Mouse (Mus musculus): Measurements from ENCODE around the gene Cdh4.

Cdh4 gene

DNA sequence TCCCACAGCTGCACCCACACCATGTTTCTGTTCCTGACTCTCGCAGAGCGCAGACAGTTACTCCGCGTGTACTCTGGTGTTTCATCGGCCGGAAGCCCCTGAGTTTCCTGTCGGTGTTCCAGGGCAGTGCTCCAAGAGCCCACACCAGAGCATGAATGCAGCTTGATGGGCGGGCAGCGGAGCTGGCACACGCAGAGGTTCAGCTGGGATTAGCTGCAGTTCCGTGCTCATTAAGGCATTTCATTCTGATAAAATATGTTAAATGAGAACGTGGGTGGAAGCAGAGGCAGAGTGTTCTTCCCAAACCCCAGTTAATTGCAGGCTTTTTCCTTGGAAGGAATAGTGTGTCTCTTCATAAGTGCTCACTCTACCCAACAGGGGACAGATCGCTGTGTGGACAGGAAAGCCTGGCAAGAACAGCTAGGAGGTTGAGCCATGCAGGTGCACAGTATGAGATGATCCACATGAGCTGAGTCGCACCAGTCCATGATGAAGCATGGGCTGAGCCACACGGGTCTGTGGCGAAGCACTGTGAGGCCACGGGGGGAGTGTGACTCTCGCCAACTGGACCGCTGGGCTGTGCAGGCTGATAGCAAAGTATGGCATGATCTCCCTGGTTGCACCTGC, 357.8 kb downstream of the Cdh4 start:
- DNase-seq, result no peak

DNA sequence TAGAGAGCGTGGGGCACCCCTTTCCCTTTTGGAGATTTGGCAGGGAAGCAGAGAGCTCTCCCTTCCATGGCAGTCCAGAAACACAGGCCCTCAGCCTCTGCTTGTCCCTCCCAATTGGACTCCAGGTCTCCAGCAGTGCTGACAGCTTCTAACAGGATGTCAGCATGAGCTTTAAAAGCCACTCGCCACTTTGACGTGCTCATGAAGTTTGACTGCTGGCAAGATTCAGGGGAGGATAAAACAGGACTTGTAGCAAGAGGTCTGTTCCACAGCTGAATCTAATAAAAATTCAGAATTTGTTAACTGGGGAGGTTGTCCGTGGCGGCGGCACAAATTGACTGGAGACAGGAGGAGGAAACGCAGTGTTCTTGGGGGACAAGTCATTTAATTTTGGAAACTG, 358.8 kb downstream of the Cdh4 start:
- DNase-seq, result no peak

DNA sequence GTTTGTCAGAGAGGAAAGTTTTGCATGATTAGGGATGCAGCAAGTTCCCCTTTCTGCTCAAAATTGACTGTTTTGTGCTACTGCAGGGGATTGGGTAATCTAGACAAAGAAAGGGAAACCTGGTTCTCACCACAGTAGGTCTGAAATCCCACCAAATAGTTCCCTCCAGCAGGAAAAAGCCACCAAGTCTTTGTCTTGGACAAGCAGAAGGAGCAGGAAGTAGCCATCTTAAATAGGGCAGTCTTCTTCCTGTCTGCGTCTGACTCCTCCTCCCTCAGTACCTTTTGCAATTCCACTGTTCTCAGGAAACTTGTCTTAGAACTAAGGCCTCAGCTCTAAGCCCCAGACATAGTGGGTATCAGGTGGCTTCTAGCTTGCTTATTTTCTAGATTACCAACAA, 360.2 kb downstream of the Cdh4 start:
- no peak for DNase-seq

DNA sequence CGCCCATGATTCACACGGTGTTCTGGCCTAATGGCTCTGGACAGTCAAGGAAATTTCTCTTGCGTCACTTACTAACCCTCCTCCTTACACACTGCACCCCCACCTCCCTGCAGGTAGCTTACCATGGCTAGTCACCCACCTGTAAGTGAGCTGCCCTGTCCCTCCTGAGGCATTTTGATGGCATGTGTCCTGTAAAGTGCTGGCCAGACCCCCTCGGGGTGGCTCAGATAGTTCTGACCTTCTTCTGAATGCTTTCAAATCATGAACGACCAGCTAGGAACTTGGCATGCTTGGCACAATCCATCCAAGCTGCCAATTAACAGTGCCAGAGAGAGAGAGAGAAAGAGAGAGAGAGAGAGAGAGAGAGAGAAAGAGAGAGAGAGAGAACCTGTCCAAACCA, 368.9 kb downstream of the Cdh4 start:
- DNase-seq, result no peak

DNA sequence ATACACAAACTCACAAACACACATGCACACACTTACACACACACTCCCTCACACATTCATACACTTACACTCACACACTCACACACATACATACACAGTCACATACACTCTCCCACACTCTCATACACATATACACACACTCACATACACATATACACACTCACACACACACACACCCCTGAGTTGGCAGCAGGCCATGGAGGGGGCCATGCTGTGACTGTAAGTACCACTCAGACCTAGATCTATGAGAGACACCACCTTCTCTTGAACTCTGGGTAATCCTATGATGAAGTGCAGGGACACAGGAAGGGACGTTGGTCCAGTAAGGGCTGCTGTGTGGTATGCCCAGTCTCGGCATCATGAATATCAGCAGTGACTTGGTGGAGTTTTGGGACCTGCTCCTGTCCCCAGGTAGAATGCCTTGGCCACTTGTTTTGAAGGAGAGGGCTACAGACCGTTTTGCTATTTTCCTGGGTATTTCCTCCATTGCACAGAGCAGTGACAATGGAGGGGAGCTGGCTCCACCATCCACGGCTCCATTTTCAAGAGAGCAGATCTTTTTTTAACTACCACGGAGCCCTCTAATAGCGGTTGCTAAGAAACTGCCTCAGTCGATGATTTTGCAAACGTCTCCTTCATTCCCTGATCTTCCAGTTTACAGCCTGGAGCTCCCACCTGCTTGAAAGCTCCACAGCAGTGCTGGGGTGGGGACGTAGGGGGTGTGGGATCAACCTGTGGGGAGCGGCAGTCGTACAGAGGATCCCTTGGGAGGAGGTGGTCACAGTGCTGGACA, 371.0 kb downstream of the Cdh4 start:
- DNase-seq, result no peak

DNA sequence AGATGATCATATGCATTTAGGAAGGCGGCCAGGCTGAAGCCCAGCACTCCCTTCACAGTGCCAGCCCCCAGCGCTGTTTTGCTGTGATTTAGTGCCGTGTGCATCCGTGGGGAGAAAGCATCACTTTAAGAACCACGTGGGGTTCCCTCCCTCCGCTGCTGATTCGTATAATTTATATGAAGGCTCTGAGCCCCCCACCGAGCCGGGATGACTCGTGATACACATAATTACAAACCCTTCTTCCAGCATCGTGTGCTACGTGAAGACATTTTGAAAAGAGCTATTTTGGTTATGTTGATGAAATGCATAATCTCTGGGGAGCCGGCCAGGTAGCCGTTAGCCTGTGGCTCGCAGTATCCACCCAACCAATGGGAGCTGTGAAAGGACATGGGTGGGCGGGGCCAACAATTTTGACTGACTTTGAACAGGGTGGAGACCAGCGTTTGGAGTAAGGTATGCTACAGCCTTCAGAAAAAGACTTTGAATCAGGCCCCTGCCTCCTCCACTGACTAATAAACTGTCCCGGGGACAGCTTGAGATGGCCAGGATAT, 382.6 kb downstream of the Cdh4 start:
- DNase-seq, result no peak

DNA sequence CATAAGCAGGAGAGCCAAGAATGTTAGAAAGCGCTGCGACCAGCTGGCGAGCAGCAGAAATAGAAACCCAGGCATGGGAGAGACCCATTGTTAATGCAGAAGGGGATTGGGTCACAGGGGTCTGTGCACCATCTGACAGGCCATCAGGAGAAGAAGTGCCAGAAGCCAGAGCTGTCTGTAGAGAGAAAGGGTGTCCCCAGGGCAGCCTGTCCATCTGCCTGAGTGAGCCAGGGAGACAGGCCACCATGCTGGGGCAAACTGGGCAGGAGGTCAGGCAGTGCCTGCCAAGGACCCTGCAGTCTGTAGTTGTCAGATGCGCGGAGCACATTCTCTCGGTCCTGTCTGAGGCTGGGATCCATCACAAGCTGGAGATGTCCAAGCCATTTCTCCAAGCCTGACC, 386.7 kb downstream of the Cdh4 start:
- no peak for DNase-seq

DNA sequence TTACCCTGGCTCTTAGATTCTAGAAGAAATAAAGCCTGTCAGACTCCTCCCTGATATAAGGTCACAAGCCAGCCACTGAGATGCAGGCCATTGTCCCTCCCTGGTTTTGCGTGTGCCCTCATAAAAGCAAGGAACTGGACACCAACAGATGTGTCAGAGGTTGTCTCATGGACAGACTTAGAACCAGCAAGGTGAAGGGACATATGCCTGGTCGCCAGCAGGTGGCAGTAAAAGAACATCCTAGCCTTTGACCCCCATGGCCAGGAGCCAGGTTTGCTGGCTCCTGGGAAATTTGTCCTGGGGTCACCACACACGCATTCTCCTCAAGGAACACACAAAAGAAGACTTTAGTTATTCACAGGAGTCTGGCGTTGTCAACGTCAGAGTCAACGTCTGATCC, 387.7 kb downstream of the Cdh4 start:
- peak in 1 of 2 experiments; percentile 5 for DNase-seq

DNA sequence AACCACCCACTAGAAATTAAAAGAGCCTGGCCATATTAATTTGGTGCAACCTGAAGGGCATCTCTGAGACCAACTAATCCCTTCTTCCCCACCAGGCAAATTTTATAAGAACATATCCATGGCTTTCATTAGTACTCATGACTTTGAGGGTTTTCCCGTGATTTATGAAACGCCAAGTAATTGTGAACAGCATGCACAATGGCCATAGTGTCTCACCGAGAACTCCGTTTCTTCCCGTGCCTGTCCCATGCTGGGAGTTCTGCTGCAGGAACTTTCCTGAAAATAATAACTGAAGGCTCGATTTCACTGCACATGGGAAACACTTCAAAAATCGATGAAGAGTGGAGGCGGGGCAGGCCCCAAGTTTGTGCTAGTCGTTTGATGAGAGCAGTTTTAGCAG, 392.7 kb downstream of the Cdh4 start:
- DNase-seq, result no peak

DNA sequence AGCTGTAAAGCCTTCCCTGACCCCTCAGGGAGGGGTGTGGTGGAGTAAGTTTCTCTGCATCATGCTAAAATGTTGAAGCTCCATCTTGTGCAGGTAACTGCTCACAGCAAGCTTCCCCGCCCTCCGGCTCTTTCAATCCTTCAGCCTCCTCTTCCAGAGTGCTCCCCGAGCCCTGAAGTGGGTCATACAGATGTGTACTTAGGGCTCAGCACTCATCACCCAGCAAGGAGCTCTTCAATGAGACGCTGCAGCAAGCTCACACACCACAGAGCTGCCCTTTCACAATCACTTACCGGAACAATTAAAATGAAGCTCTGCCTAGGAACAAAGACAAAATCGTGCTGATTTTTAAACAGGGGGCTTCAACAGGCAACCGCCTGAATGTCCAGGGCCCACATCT, 393.3 kb downstream of the Cdh4 start:
- peak in 1 of 2 experiments; percentile 4 for DNase-seq

DNA sequence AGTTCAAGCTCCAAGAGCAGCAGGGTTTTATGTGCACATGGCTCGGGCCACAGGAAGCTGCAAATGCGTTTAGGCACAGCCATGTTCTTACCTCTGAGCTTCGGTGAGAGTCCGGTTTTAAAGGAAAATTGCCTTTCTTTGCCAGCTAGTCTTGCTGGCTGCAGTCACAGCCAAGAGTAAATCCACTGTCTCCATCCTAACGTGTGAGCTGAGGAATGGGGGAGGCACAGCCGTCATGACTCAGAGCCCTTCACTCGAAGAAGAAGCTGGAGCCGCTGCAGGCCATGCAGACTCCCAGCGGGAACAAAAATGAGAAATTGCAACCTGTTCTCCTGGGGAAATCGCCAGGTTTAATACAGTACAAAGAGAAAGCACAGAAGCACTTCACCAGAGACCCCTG, 395.0 kb downstream of the Cdh4 start:
- DNase-seq, result no peak

DNA sequence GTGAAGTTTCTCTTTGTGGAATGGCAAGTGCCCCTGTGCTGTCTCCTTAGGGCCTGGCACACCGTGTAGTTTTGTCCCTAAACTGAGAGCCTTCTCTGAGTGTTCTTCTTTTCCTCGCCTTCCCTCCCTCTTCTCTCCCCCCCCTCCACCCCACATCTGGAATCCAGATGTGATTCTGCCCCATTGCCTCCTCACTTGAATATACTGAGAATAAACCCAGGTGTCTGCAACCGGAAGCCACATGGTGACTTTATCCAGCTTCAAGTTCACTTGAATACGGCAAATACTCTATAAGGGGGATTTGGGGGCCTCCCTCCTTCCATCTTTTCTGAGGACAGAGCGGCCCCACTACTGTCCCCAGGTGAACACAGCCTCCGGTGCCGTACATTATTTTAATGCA, 395.8 kb downstream of the Cdh4 start:
- DNase-seq, result no peak

DNA sequence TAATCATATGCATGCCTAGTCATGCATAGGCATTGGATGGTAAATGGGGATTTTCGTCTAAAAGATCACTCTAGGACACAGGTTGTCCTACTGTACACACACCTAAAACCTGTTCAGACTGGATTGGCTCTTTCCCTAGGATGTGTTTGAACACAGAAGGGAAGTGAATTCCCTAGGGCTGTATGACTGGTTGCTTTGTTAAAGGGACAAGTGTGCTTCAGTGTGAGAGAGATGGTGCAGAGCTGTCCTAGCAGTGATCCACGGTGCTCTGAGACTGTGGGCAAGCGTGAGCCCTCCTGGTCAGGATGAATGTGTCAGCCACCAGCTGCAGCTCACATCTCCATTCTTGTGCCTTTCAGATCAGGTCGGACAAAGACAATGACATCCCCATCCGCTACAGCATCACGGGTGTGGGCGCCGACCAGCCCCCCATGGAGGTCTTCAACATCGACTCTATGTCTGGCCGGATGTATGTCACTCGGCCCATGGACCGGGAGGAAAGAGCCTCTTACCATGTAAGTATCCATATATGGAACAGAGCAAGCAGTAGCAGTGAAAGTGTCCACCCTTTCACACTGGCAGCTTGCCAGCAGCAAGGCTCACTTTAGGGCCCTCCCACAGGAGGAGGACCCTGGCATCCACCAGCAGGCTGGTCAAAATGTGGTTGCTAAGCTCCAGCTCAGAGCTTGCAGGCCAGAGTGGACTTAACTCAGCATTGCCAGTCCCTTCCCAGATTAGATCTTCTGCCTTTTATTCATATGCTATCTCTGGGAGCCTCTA, 400.6 kb downstream of the Cdh4 start:
- peak; percentile 7 to 10 for DNase-seq

DNA sequence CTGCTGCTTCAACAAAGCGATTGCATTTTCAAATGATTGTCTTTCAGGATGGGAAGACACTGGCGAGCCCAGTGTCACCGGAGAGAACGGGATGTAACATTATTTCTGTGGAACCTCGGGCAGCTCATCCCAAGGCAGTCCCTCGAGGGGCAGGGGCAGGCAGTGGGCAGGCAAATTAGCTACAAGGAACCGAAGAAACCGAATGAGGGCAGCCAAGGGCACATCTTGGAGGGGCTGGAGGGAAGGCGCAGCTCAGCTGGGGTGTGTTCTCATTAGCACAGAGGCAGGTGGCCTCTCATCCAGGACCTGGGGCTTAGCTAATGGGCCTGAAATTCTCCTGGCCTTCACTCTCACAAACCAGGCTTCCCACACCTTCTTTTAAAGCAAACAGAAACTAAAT, 407.5 kb downstream of the Cdh4 start:
- DNase-seq, result no peak

DNA sequence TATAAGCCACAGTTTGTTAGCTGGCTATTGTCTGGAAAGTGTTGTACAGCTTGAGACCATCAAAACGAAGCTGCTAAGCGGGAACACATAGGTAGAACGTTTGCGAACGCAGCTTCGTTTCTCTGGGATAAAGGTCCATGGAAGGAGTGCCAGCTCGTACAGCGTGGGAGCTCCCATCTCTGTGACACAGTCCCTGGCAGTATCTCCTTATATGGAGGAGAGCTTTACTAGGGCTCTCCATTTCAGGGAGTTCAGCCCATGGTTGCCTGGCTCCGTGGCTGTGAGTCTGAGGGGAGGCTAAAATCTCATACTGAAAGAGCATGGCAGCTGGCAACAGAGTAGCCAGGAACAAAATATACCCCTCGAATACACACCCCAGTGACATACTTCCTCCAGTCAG, 409.9 kb downstream of the Cdh4 start:
- DNase-seq, result no peak

DNA sequence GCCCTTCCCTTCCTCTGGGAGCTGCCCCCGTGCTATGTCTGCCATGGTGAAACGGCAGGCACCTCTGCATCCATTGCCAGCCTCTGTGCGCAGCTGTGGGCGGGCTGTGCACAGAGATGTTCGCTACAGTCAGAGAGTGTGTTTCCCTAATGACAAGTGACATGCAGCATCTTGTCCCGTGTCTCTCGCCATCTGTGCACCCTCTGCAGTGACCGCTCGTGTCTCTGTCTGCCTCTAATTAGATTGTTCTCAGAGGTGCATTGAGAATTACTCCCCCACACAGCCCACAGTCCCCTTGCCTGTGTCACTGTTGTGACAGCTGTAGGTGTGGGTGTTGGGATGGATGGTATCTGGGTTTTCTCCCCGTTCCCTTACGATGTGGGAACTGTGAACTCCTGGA, 410.6 kb downstream of the Cdh4 start:
- DNase-seq, result no peak

DNA sequence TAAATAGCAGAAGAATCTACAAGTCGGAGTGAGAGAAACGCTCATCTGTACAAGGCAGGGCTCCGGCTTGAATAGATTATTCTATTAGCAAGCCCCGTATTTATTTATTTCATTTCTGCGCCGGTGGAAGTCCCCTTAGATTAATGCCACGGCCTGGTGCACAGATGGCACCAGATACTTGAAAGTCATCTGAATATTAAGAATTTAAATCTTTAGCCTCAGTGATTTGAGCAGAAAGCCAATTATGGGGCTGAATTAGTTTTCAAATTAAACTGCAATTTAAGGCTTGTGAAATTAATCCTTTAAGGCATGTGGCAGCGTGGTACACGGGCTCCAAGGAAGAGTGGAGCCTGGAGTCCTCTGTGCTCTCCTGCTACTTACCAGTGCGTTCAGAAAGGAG, 411.7 kb downstream of the Cdh4 start:
- no peak for DNase-seq

DNA sequence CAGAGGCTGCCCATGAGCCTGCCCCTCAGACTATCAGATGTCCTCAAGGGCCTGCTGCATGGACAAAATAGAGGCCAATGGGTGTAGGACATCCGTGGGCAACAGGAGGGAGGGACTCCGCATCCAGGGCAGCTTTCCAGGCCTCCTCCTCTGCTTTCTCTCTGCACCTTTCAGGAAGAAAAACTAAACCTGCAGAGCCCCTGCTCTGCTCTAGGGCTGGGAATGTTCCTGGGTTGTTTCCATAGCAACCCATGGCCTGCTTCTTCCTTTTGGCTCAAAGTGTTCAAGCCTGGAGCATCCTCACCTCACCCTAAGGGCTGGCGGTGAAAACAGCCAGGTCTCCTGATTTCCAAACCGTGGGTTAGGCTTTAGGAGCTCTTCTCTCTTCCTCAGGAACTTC, 414.9 kb downstream of the Cdh4 start:
- DNase-seq, result no peak

DNA sequence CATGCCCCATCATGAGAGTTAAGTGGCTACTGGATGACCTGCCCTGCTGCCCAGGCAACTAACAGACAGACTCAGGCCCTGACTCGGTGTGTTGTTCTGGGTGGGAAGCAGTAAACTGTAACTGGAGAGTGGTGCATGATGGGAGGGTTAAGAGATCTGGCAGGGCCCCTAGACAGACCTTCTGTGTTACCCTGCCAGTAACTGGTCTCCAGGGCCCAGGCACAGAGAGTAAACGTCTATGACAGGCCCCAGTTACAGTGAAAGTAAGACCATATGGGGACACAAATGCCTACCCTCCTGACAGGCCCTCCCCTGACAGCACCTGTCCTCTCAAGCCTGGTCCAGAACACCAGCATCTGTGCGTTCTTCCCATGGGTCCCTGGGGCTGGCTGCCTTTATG, 420.4 kb downstream of the Cdh4 start:
- DNase-seq, result no peak

DNA sequence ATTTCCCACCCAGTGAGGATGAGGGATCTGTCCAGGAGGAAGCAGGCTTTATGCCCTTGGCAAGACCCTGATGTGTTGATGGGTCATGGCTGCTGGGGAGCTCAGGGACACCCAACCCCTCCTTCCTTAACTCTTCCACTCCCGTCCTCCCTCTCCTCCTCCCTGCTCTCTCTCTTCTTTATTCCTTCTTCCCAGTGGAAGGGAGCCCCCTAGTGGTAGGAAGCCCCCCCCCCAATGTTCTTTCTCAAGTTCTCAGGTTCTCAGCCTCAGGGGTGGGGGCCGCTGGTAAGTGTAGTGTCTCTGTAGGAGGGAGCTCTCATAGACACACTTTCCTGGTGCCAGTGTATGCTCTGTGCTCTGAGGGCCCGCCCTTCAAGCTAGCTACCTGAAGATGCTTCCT, 421.0 kb downstream of the Cdh4 start:
- no peak for DNase-seq

DNA sequence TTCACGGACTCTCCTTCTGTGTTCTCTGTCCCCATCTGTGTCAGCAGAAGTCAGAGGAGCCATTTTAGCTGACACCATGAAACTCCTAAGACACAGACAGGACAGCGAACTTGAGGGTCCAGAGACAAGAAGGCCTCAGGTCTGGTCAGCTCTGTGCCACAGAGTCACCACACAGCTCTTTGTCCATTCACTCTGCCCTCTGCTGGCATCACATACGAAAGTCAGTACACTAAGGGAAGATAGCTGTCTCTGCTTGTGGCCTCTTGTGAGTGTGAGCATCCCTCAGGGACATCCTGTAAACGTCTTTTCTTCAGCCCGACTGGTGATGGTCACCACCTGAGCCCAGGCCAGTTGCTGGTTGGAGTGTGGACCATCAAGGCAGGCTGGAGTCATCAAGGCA, 422.9 kb downstream of the Cdh4 start:
- DNase-seq, result no peak

DNA sequence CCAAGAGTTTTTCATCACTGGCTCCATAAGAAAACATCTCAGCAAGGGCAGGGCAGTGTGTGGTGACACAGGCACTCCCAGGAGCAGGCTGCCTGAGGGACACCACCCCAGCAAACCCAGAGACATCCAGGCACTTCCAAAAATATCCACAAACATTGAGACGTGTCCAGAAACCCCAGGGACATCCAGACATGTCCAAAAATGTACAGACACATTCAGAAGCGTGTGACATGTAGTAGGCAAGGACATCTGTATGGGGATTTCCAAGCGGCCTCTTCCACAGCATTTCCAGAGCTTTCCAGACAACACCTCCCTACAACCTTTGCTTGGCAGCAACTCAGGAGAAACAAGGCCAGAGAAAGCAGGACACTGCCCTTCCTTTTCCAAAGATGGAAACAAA, 425.4 kb downstream of the Cdh4 start:
- DNase-seq, result no peak

DNA sequence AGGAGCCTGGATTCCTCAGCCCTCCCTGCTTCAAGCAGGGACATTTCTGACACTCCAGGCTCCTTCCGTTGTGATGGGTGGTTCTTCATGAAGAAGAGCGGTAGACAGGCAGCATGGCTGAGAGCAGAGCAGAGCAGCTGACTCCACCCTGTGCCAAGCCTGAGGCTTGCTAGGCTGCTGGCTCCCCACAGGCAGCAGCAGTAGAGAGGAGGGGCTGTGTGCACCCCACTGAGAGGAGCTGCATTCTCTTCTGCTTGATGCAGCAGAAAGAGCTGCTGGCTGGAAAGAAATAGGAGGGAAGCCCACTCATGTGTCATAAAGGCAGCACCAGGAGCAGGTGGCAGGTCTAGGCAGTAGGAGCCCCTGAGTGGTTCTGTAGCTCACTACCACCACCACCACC, 427.6 kb downstream of the Cdh4 start:
- no peak for DNase-seq

DNA sequence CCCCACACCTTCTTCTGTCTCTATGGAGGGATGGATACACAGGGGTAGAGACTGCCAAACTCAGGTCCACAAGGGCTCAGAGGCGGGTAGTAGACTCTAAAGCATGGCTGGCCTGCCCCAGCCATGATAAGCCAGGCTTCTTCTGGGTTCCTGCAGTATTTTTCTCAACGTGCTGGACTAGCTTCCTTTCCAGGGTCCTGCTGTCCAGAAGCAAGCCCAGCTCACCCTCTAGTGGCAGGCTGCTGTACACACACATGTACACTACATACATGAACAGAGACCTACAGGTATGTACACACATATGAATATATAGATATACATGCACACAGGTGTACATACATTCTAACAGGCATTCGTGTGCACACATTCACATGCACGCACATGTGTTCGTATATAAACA, 430.5 kb downstream of the Cdh4 start:
- DNase-seq, result no peak

Measured in lung, adult 18-20 months (tissue).